Mouse (Mus musculus) CH12.LX (cell line): ENCODE data around the gene Med26. TPM values are rescaled to one million over a fixed set of nuclear protein-coding genes. Genes with fewer than 3 reads are reported as not detected.

ENCODE experiments used
- DNase-seq: peaks from one replicate; pipeline ENCODE4 v3.0.0-alpha.2; 2013; ENCODE audit errors: extremely low read depth
- H3K27ac ChIP-seq: 2 replicates; pipeline ENCODE4 v1.5.1; 2012; ENCODE audit warnings: low read depth, mild to moderate bottlenecking, control low read depth, moderate library complexity; ENCODE audit not compliant: insufficient read depth
- H3K27me3 ChIP-seq: replicated peaks from 2 replicates; pipeline ENCODE3; 2012; ENCODE audit warnings: inconsistent platforms
- H3K36me3 ChIP-seq, 2 experiments: replicated peaks in 1 of 2; 2 replicates each; pipeline versions ENCODE3 to v1.6.1; 2012; ENCODE audit warnings: inconsistent platforms in 1 of 2, low read length in 1 of 2, mild to moderate bottlenecking in 1 of 2, mixed read lengths in 1 of 2, moderate library complexity in 1 of 2; ENCODE audit not compliant: control insufficient read depth in 1 of 2, insufficient read depth in 1 of 2
- H3K4me1 ChIP-seq, 2 experiments: 2 replicates each; pipeline ENCODE4 v1.6.1; 2012; ENCODE audit warnings: inconsistent platforms in 1 of 2, moderate library complexity in 1 of 2; ENCODE audit not compliant: insufficient read depth in 2 of 2, control insufficient read depth in 1 of 2
- H3K4me2 ChIP-seq: 2 replicates; pipeline ENCODE4 v1.6.1; 2012; ENCODE audit warnings: low read depth, mild to moderate bottlenecking, control low read depth; ENCODE audit not compliant: poor library complexity, insufficient read depth, severe bottlenecking
- H3K4me3 ChIP-seq, 3 experiments: fragments of 150-350 bp in 1 of 3; sonication (generic) in 1 of 3; replicated peaks in 1 of 3; 2 replicates each; pipeline versions ENCODE3 to v1.5.1; 2011 to 2012; ENCODE audit warnings: low read depth in 2 of 3, low read length in 2 of 3, mild to moderate bottlenecking in 2 of 3, moderate library complexity in 2 of 3, control low read depth in 1 of 3, improper control_type of control experiment in 1 of 3, inconsistent platforms in 1 of 3, mixed read lengths in 1 of 3; ENCODE audit not compliant: poor library complexity in 1 of 3
- H3K79me2 ChIP-seq: replicated peaks from 2 replicates; pipeline ENCODE4 v1.6.1; 2012; ENCODE audit warnings: mild to moderate bottlenecking, moderate library complexity; ENCODE audit not compliant: control insufficient read depth, poor library complexity, insufficient read depth, severe bottlenecking; ENCODE audit errors: extremely low read depth
- H3K9ac ChIP-seq: 2 replicates; pipeline ENCODE4 v1.6.1; 2012; ENCODE audit warnings: low read depth, mild to moderate bottlenecking, control low read depth, moderate library complexity; ENCODE audit not compliant: insufficient read depth
- H3K9me3 ChIP-seq: replicated peaks from 2 replicates; pipeline ENCODE3; 2012; ENCODE audit warnings: low read length, inconsistent platforms, mixed read lengths
- BHLHE40 ChIP-seq: IDR thresholded peaks from 2 replicates; pipeline ENCODE4 v1.6.1; 2011; ENCODE audit warnings: mild to moderate bottlenecking, low read depth, low read length, improper control_type of control experiment
- CHD1 ChIP-seq: IDR thresholded peaks from 2 replicates; pipeline ENCODE4 v1.6.1; 2012; ENCODE audit warnings: low read depth, low read length, improper control_type of control experiment, inconsistent platforms
- E2F4 ChIP-seq: IDR thresholded peaks from 2 replicates; pipeline ENCODE4 v1.6.1; 2011; ENCODE audit warnings: low read depth, low read length, improper control_type of control experiment; ENCODE audit not compliant: insufficient replicate concordance
- ELF1 ChIP-seq: IDR thresholded peaks from 2 replicates; pipeline ENCODE4 v1.6.1; 2014; ENCODE audit warnings: low read depth, mild to moderate bottlenecking, inconsistent platforms, low read length, improper control_type of control experiment
- ETS1 ChIP-seq: conservative IDR thresholded peaks from 2 replicates; pipeline ENCODE4 v1.6.1; 2012; ENCODE audit warnings: low read depth, mild to moderate bottlenecking, inconsistent platforms, low read length, improper control_type of control experiment, moderate library complexity
- GABPA ChIP-seq: IDR thresholded peaks from 2 replicates; pipeline ENCODE4 v1.6.1; 2012; ENCODE audit warnings: low read depth, low read length, improper control_type of control experiment, inconsistent platforms; ENCODE audit not compliant: insufficient replicate concordance
- JUN ChIP-seq: IDR thresholded peaks from 2 replicates; pipeline ENCODE4 v1.6.1; 2011; ENCODE audit warnings: low read depth, mild to moderate bottlenecking, low read length, improper control_type of control experiment, moderate library complexity; ENCODE audit not compliant: insufficient read depth
- JUND ChIP-seq: conservative IDR thresholded peaks from 2 replicates; pipeline ENCODE4 v1.6.1; 2011; ENCODE audit warnings: low read depth, low read length, improper control_type of control experiment
- MAFK ChIP-seq: IDR thresholded peaks from 2 replicates; pipeline ENCODE4 v1.6.1; 2011; ENCODE audit warnings: low read length, improper control_type of control experiment; ENCODE audit not compliant: insufficient replicate concordance
- MAX ChIP-seq: IDR thresholded peaks from 2 replicates; pipeline ENCODE4 v1.6.1; 2011; ENCODE audit warnings: low read length, improper control_type of control experiment
- MAZ ChIP-seq: IDR thresholded peaks from 2 replicates; pipeline ENCODE4 v1.6.1; 2012; ENCODE audit warnings: low read depth, mild to moderate bottlenecking, inconsistent platforms, low read length, improper control_type of control experiment, moderate library complexity
- MEF2A ChIP-seq: IDR thresholded peaks from 2 replicates; pipeline ENCODE4 v1.6.1; 2014; ENCODE audit warnings: low read depth, mild to moderate bottlenecking, inconsistent platforms, low read length, improper control_type of control experiment, borderline replicate concordance
- MXI1 ChIP-seq: IDR thresholded peaks from 2 replicates; pipeline ENCODE4 v1.6.1; 2011; ENCODE audit warnings: mild to moderate bottlenecking, low read depth, low read length, improper control_type of control experiment
- MYC ChIP-seq: IDR thresholded peaks from 2 replicates; pipeline ENCODE4 v1.6.1; 2011; ENCODE audit warnings: low read depth, mild to moderate bottlenecking, improper control_type of control experiment, low read length
- NRF1 ChIP-seq: IDR thresholded peaks from 2 replicates; pipeline ENCODE4 v1.6.1; 2014; ENCODE audit warnings: low read depth, mild to moderate bottlenecking, inconsistent platforms, low read length, improper control_type of control experiment, moderate library complexity
- PAX5 ChIP-seq: IDR thresholded peaks from 2 replicates; pipeline ENCODE4 v1.6.1; 2012; ENCODE audit warnings: low read length, inconsistent platforms, mixed read lengths
- POLR2A ChIP-seq: IDR thresholded peaks from 2 replicates; pipeline ENCODE4 v1.6.1; 2011; ENCODE audit warnings: low read depth, mild to moderate bottlenecking, improper control_type of control experiment, low read length
- RAD21 ChIP-seq: IDR thresholded peaks from 2 replicates; pipeline ENCODE4 v1.6.1; 2011; ENCODE audit warnings: low read depth, mild to moderate bottlenecking, low read length, improper control_type of control experiment, moderate library complexity
- SIN3A ChIP-seq: IDR thresholded peaks from 2 replicates; pipeline ENCODE4 v1.6.1; 2012; ENCODE audit warnings: low read length, improper control_type of control experiment, inconsistent platforms
- SMC3 ChIP-seq: IDR thresholded peaks from 2 replicates; pipeline ENCODE4 v1.6.1; 2011; ENCODE audit warnings: low read depth, low read length, improper control_type of control experiment
- TBP ChIP-seq: conservative IDR thresholded peaks from 2 replicates; pipeline ENCODE4 v1.6.1; 2011; ENCODE audit warnings: low read depth, low read length, improper control_type of control experiment
- TCF12 ChIP-seq: IDR thresholded peaks from 2 replicates; pipeline ENCODE4 v1.6.1; 2014; ENCODE audit warnings: low read depth, mild to moderate bottlenecking, inconsistent platforms, low read length, improper control_type of control experiment
- USF1 ChIP-seq: IDR thresholded peaks from 2 replicates; pipeline ENCODE4 v1.6.1; 2014; ENCODE audit warnings: low read depth, mild to moderate bottlenecking, inconsistent platforms, low read length, improper control_type of control experiment
- ZC3H11A ChIP-seq: IDR thresholded peaks from 2 replicates; pipeline ENCODE4 v1.6.1; 2012; ENCODE audit warnings: low read depth, mild to moderate bottlenecking, inconsistent platforms, low read length, improper control_type of control experiment
- ZMIZ1 ChIP-seq: IDR thresholded peaks from 2 replicates; pipeline ENCODE4 v1.6.1; 2012; ENCODE audit warnings: low read depth, mild to moderate bottlenecking, inconsistent platforms, low read length, improper control_type of control experiment
- ZNF384 ChIP-seq: IDR thresholded peaks from 2 replicates; pipeline ENCODE4 v1.6.1; 2012; ENCODE audit warnings: low read depth, low read length, improper control_type of control experiment, inconsistent platforms
- dilution Hi-C: fragments of 300-500 bp; cut with MboI; formaldehyde crosslinking; loops from 2 replicates; pipeline ENCODE4 v1.14.3; 2020; ENCODE audit warnings: low sequenced_read_pairs; ENCODE audit not compliant: extremely low pct_unique_long_range_greater_than_20kb, extremely low pct_ligation_motif_present
- in situ Hi-C: fragments of 300-500 bp; cut with MboI; formaldehyde crosslinking; loops from 3 replicates; pipeline ENCODE4 v1.14.3; 2019; ENCODE audit warnings: low sequenced_read_pairs, low pct_ligation_motif_present, low pct_unique_long_range_greater_than_20kb, mixed read lengths
- polyA plus RNA-seq: library from polyadenylated mRNA; unstranded; fragments of >175 nt; gene quantifications from 2 replicates; pipeline ENCODE4 v1.2.1, GENCODE M21; 2012; ENCODE audit warnings: low read depth; ENCODE audit not compliant: insufficient read length
- total RNA-seq, 2 experiments: library from RNA; depleted of rRNA; stranded (reverse); fragments of 300-350 nt in 1 of 2; fragments of >200 nt in 1 of 2; gene quantifications; 2 replicates each; pipeline ENCODE4 v1.2.3; 2012 to 2014

Med26 gene
- total and polyA plus RNA-seq, 3 experiments: 8.7 to 12.9 (median 9.7) TPM

DNA sequence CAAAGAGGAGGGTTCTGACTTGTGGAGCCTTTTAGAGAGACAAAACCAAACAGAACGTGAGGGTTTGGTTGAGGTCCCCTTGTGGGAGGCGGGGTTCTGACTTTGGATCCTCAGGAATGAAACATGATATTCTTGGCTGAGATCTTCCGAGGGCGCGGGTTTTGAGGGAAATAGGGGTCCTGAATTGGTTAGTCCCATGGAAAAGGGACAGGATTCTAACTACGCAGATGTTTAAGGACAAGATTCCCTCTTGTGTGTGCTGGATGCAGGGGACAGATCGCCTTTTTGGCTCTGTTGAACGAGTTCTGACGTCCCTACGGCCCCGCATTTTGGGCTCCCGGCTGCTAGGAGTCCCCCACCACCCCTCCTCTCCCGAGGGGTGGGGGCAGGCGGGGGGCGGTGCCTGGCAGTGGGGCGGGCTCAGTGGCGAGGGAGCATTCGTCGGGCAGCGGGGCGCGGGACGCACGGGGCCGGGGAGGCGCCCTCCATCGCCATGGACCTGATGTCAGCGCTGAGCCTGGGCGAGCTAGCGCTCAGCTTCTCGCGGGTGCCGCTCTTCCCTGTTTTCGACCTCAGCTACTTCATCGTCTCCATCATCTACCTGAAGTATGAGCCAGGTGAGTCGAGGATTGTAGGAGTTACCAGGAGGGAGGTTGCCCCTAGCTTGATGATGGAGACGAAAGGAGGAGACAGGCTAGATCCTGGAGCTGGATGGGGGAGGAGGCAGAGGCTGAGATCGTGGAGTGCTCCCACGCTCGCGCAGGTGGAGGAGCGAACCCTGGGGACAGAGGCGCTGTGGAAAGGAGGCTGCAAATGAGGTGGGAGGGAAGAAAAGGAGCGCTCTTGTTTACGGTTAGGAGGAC is 23.8 kb upstream of the Med26 start, which contains the start of gene Tmem38a:
TSS of gene Tmem38a (plus strand) at position 445 of the 863 bp plus-strand sequence.
- H3K9me3 ChIP-seq: no peaks in the 10 kb centered on the region
- no peak for DNase-seq
- no peaks in the 10 kb centered on the region for H3K27me3 ChIP-seq
- H3K4me2 ChIP-seq: peak within 1 kb of the TSS; percentile 98
- peak within 1 kb of the TSS; percentile 62 to 90 (median 68) for H3K4me3 ChIP-seq
- in situ Hi-C loops: no loop called here
- H3K27ac ChIP-seq: peak within 1 kb of the TSS; percentile 51
- peaks cover 8% of the 10 kb centered on the region for H3K79me2 ChIP-seq
- H3K4me1 ChIP-seq: peaks cover 7 to 20% of the 10 kb centered on the region in 2 experiments
- H3K36me3 ChIP-seq: peaks cover 28 to 33% of the 10 kb centered on the region in 2 experiments
- H3K9ac ChIP-seq: peak within 1 kb of the TSS; percentile 72
- peak; percentile 64 for TF ChIP-seq MAZ
- TF ChIP-seq POLR2A: peak; percentile 36; the same call in 1 of the 2 replicates
- TF ChIP-seq ZMIZ1: peak; percentile 32; the same call in 1 of the 2 replicates
- no peak for TF ChIP-seq CHD1
- no peak for TF ChIP-seq TBP
- TF ChIP-seq, all 38 proteins: peak for 3
- dilution Hi-C loops: no loop called here

DNA sequence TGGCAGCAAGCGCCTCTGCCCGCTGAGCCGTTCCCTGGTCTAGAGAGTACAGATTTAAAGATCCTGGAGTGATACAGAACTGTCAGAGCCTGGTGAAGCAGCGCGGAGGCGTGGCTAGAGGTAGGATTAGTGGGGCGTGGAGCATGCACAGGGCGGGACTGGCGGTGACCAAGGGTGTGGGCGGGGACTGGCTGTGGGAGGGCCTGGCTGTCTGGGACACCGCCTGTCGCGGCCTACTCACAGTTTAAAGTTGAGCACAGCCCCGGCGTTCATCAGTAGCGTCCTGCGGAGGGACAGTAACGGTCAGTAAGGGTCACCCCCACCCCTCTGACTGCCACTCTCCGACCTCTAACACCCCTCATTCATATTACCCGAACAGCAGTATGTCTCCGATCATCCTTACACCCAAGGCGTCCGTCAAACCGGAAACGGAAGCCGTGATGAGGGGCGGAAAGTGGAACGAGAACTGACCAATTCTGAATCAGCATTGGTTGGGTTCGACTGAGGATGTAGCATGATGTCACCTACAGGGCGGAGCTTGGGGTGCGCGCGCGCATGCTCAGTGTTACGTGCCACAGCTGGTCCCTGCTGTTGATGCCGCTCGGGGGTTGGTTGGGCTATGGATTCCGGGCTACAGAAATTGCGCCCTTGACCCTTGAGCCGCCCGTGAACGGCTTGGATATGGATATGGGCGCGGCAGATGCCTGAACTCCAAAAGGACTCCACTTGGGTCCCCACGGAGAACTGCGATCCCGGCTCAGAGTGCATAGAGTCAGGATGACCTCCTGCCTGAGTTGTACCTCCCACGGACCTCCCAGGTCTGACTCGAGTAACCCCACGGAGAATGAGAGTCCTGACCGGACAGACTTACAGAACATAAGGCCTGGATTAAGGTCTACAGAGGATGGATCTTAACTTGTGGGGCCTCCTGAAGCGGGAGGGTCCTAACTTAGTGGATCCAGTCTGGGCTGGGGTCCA is 22.9 kb upstream of the Med26 start, which contains the start of gene Smim7:
TSS of gene Smim7 (minus strand) at position 456 of the 978 bp plus-strand sequence.
- dilution Hi-C loops (no loop called here), in situ Hi-C loops (no loop called here)
- peak within 1 kb of the TSS; percentile 98 for H3K4me2 ChIP-seq
- TF ChIP-seq SIN3A (peak; percentile 91), MEF2A (0 out of 2 replicates have a peak, but pooled peaks have one; percentile 37), RAD21 (no peak), TBP (peak; percentile 79; the same call in 1 of the 2 replicates), SMC3 (no peak), NRF1 (peak; percentile 98), GABPA (no peak; the same call in 1 of the 2 replicates), E2F4 (peak; percentile 28; the same call in 1 of the 2 replicates), ETS1 (no peak), MXI1 (peak; percentile 82), MAFK (0 out of 2 replicates have a peak, but pooled peaks have one; percentile 9), JUND (peak; percentile 47; the same call in 1 of the 2 replicates), MAX (peak; percentile 64; the same call in 1 of the 2 replicates), JUN (no peak; the same call in 1 of the 2 replicates), TCF12 (peak; percentile 79), MYC (no peak; the same call in 1 of the 2 replicates), ZMIZ1 (peak; percentile 56; the same call in 1 of the 2 replicates), USF1 (no peak), ZC3H11A (no peak), ELF1 (peak; percentile 91), ZNF384 (no peak; the same call in 1 of the 2 replicates), BHLHE40 (no peak), PAX5 (no peak)

More for the DNA sequence above, 22.9 kb upstream of the Med26 start, which contains the start of gene Smim7:
- peaks cover 36 to 42% of the 10 kb centered on the region in 2 experiments for H3K36me3 ChIP-seq
- H3K4me3 ChIP-seq: peak within 1 kb of the TSS; percentile 62 to 90 (median 68)
- peak within 1 kb of the TSS; percentile 72 for H3K9ac ChIP-seq
- peak within 1 kb of the TSS; percentile 51 for H3K27ac ChIP-seq
- no peaks in the 10 kb centered on the region for H3K27me3 ChIP-seq
- peaks cover 7 to 20% of the 10 kb centered on the region in 2 experiments for H3K4me1 ChIP-seq
- DNase-seq: peak; percentile 99
- peaks cover 8% of the 10 kb centered on the region for H3K79me2 ChIP-seq
- H3K9me3 ChIP-seq: no peaks in the 10 kb centered on the region
